Mouse (Mus musculus): ENCODE results near the gene Ppp6r1. TPM values are rescaled to one million over a fixed set of nuclear protein-coding genes. Genes with fewer than 3 reads are reported as not detected.

Gene Ppp6r1
- polyA plus RNA-seq, 1 experiment from 2014 or later: 10.2 TPM

DNA sequence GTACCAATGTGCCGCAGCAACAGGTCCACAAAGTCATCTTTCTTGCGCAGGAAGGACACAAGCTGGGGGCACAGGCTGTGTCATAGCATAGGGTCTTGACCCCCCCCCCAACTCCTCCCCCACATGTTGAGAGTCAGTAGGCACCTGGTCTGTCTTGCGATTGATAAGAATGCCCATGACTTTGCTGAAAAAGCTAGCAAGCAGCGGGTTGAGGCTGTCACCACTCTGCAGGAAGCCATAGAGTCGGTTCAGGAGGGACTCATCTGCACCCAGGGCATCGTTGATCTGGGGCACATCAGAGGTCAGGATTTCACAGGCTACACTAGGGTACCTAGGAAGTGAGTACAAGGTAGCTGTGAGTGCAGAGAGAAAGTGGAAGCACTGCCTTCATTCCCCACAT, 15.6 kb downstream of the Ppp6r1 start:
- Histone ChIP-seq H3K4me3 (ENCODE audit: low read depth, low read length) (no peak overlapping the region), H3K36me3 (ENCODE audit: control insufficient read depth, insufficient read depth, low read length) (peaks cover 57% of the 10 kb centered on the region), H3K27me3 (ENCODE audit: control insufficient read depth, insufficient read depth, low read length) (no peaks in the 10 kb centered on the region), H3K9ac (replicated peaks; ENCODE audit: low read depth, low read length) (no peak overlapping the region), H3K27ac (ENCODE audit: low read length) (no peak overlapping the region), H3K9me3 (ENCODE audit: control insufficient read depth, low read depth, low read length) (no peaks in the 10 kb centered on the region), H3K4me1 (ENCODE audit: control insufficient read depth, insufficient read depth, low read length) (no peaks in the 10 kb centered on the region), H3K4me2 (replicated peaks; ENCODE audit: low read depth, low read length) (no peak overlapping the region)
- no peak for ATAC-seq (ENCODE audit: insufficient number of reproducible peaks, insufficient read depth, low FRiP score, low read depth)
- WGBS: 91% methylated on average over 6 of the region's 6 CpGs

DNA sequence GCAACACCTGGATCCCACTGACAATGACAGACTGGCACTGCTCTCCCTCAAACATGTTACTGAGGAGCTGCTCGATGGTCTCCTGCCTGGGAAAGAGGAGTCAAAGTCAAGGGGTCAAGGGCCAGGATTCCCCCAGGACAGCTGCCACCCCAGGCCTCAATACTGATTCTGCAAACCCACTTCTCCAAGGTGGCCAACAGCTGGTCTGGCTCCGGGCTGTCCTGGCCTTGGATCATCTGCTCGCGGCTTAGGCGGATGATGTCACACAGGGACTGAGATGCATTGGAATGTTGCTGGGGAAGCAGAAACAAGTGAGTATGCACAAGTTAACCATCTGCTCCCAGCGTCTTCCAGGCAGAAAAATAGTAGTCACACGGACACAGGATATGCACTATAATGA, 16.9 kb downstream of the Ppp6r1 start:
- H3K4me3 ChIP-seq (ENCODE audit: low read depth, low read length): no peak overlapping the region
- WGBS: 74% methylated on average over 7 of the region's 7 CpGs
- H3K36me3 ChIP-seq (ENCODE audit: control insufficient read depth, insufficient read depth, low read length): peaks cover 65% of the 10 kb centered on the region
- H3K9me3 ChIP-seq (ENCODE audit: control insufficient read depth, low read depth, low read length): no peaks in the 10 kb centered on the region
- no peak overlapping the region for H3K27ac ChIP-seq (ENCODE audit: low read length)
- no peaks in the 10 kb centered on the region for H3K27me3 ChIP-seq (ENCODE audit: control insufficient read depth, insufficient read depth, low read length)
- no peaks in the 10 kb centered on the region for H3K4me1 ChIP-seq (ENCODE audit: control insufficient read depth, insufficient read depth, low read length)
- H3K9ac ChIP-seq (replicated peaks; ENCODE audit: low read depth, low read length): no peak overlapping the region
- H3K4me2 ChIP-seq (replicated peaks; ENCODE audit: low read depth, low read length): no peak overlapping the region
- ATAC-seq (ENCODE audit: insufficient number of reproducible peaks, insufficient read depth, low FRiP score, low read depth): no peak

DNA sequence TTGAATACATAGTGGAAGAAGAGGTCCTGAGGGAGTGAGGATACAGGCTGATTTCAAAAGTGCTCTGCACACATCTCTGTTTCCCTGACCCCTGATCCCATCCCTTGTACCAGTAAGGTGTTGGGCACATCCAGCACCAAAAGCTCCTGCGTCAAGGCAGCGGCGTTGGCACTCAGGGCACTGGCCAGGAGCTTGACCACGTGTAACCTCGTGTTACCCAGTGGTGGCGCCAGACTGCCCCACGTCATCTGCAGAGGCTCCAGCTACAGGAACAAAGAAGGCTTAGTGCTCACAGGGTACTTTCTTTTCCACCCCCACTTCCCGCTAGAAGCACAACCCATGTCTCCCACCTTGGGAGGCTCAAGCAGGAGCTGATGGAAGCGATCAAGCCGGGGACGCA, 17.7 kb downstream of the Ppp6r1 start:
- no peak for ATAC-seq (ENCODE audit: insufficient number of reproducible peaks, insufficient read depth, low FRiP score, low read depth)
- no peak overlapping the region for H3K4me3 ChIP-seq (ENCODE audit: low read depth, low read length)
- H3K27ac ChIP-seq (ENCODE audit: low read length): no peak overlapping the region
- H3K9me3 ChIP-seq (ENCODE audit: control insufficient read depth, low read depth, low read length): no peaks in the 10 kb centered on the region
- H3K4me1 ChIP-seq (ENCODE audit: control insufficient read depth, insufficient read depth, low read length): no peaks in the 10 kb centered on the region
- H3K9ac ChIP-seq (replicated peaks; ENCODE audit: low read depth, low read length): no peak overlapping the region
- WGBS: 82% methylated on average over 11 of the region's 11 CpGs
- H3K27me3 ChIP-seq (ENCODE audit: control insufficient read depth, insufficient read depth, low read length): no peaks in the 10 kb centered on the region
- H3K4me2 ChIP-seq (replicated peaks; ENCODE audit: low read depth, low read length): no peak overlapping the region
- H3K36me3 ChIP-seq (ENCODE audit: control insufficient read depth, insufficient read depth, low read length): peaks cover 61% of the 10 kb centered on the region

DNA sequence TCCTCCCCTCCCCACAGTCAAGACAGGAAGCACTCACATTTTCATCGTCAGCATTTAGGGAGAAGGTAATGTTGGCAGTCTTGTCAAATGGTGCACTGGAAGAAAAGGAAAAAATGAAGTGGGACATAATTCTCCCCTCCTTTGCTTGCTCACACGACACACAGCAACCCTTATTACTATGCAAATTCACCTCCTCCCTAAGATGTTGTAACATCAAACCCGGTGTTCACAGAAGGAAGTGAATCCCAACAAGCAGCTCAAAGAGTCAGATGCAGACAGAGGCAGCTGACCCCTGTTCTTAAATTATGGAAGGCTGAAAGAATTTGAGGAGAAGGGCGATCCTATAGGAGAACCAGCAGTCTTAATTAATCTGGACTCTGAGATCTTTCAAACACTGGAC, 22.6 kb downstream of the Ppp6r1 start:
- no peaks in the 10 kb centered on the region for H3K27me3 ChIP-seq (ENCODE audit: control insufficient read depth, insufficient read depth, low read length)
- H3K4me3 ChIP-seq (ENCODE audit: low read depth, low read length): no peak overlapping the region
- no peak for ATAC-seq (ENCODE audit: insufficient number of reproducible peaks, insufficient read depth, low FRiP score, low read depth)
- H3K27ac ChIP-seq (ENCODE audit: low read length): no peak overlapping the region
- H3K36me3 ChIP-seq (ENCODE audit: control insufficient read depth, insufficient read depth, low read length): peaks cover 66% of the 10 kb centered on the region
- WGBS: 82% methylated on average over 4 of the region's 4 CpGs
- H3K9ac ChIP-seq (replicated peaks; ENCODE audit: low read depth, low read length): no peak overlapping the region
- H3K4me1 ChIP-seq (ENCODE audit: control insufficient read depth, insufficient read depth, low read length): no peaks in the 10 kb centered on the region
- H3K4me2 ChIP-seq (replicated peaks; ENCODE audit: low read depth, low read length): no peak overlapping the region
- no peaks in the 10 kb centered on the region for H3K9me3 ChIP-seq (ENCODE audit: control insufficient read depth, low read depth, low read length)

DNA sequence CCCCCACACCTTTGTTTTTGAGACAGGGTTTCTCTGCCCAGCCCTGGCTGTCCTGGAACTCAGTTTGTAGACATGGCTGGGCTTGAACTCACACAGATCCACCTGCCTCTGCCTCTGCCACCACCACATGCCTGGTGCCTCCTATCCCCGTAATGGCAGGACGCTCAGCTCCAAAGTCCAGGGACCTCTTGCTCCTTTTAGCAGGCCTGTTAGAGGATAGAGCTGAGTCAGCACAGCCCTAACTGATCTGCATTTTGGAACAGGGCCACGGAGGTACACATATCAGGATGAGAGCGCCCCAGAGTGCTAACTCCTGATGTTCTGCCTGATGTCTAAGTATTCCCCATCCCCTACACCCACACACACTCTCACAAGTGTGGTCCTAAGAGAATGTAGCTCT, 27.8 kb downstream of the Ppp6r1 start, which contains the start of gene Tmem86b:
Tmem86b (minus strand) TSS at position 392 of the 400 bp plus-strand sequence.
- H3K27me3 ChIP-seq (ENCODE audit: control insufficient read depth, insufficient read depth, low read length): no peaks in the 10 kb centered on the region
- ATAC-seq (ENCODE audit: insufficient number of reproducible peaks, insufficient read depth, low FRiP score, low read depth): no peak
- H3K4me2 ChIP-seq (replicated peaks; ENCODE audit: low read depth, low read length): no peak within 1 kb of the TSS
- H3K4me1 ChIP-seq (ENCODE audit: control insufficient read depth, insufficient read depth, low read length): no peaks in the 10 kb centered on the region
- no peak within 1 kb of the TSS for H3K9ac ChIP-seq (replicated peaks; ENCODE audit: low read depth, low read length)
- 88% methylated on average over 4 of the region's 4 CpGs for WGBS
- H3K9me3 ChIP-seq (ENCODE audit: control insufficient read depth, low read depth, low read length): no peaks in the 10 kb centered on the region
- peaks cover 50% of the 10 kb centered on the region for H3K36me3 ChIP-seq (ENCODE audit: control insufficient read depth, insufficient read depth, low read length)
- no peak within 1 kb of the TSS for H3K4me3 ChIP-seq (ENCODE audit: low read depth, low read length)
- no peak within 1 kb of the TSS for H3K27ac ChIP-seq (ENCODE audit: low read length)

DNA sequence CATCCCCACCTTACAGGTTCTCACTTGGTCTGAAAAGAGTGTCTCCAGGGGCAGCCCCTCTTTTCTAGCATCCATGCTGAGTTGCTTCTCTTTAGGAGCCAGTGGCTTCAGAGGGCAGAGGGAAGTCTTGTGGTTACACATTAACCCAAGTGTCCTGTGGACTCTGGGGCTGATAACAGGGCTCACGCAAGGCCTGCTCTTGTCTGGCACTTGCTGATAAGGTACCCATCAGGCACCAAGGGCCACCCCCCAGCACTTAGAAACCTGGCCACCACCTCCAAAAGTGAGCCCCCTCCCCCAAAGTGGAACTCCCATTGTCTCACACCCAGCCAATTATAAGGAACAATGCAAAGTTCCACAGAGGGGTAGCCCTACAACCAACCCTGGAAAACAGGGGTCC, 28.6 kb downstream of the Ppp6r1 start:
- Histone ChIP-seq H3K4me3 (ENCODE audit: low read depth, low read length) (no peak overlapping the region), H3K9me3 (ENCODE audit: control insufficient read depth, low read depth, low read length) (no peaks in the 10 kb centered on the region), H3K36me3 (ENCODE audit: control insufficient read depth, insufficient read depth, low read length) (peaks cover 43% of the 10 kb centered on the region), H3K27me3 (ENCODE audit: control insufficient read depth, insufficient read depth, low read length) (no peaks in the 10 kb centered on the region), H3K27ac (ENCODE audit: low read length) (no peak overlapping the region), H3K4me2 (replicated peaks; ENCODE audit: low read depth, low read length) (no peak overlapping the region), H3K9ac (replicated peaks; ENCODE audit: low read depth, low read length) (no peak overlapping the region), H3K4me1 (ENCODE audit: control insufficient read depth, insufficient read depth, low read length) (no peaks in the 10 kb centered on the region)
- WGBS: 79% methylated on average over 1 of the region's 1 CpGs
- ATAC-seq (ENCODE audit: insufficient number of reproducible peaks, insufficient read depth, low FRiP score, low read depth): 0 out of 2 replicates have a peak, but pooled peaks have one; percentile 40

DNA sequence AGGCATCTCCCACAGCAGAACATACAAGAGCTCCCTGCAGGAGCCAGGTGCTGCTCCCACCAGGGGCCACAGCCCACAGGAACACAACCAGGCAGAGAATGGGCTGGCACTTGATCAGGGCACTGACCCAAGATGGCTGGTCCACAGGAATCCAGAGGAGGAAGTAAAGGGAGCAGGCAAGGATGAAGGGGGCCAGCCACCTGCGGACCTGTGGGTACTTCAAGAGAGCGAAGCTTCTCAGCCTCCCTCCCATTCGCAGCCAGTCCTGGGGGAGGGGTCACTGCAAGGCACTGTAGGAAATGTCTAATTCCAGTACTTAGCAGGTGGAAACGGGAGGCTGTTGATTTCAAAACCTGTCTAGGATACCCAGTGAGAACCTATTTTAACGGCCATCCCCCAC, 29.2 kb downstream of the Ppp6r1 start:
- Histone ChIP-seq H3K27me3 (ENCODE audit: control insufficient read depth, insufficient read depth, low read length) (no peaks in the 10 kb centered on the region), H3K9me3 (ENCODE audit: control insufficient read depth, low read depth, low read length) (no peaks in the 10 kb centered on the region), H3K36me3 (ENCODE audit: control insufficient read depth, insufficient read depth, low read length) (peaks cover 43% of the 10 kb centered on the region), H3K9ac (replicated peaks; ENCODE audit: low read depth, low read length) (no peak overlapping the region), H3K4me1 (ENCODE audit: control insufficient read depth, insufficient read depth, low read length) (no peaks in the 10 kb centered on the region), H3K27ac (ENCODE audit: low read length) (no peak overlapping the region), H3K4me2 (replicated peaks; ENCODE audit: low read depth, low read length) (no peak overlapping the region), H3K4me3 (ENCODE audit: low read depth, low read length) (no peak overlapping the region)
- WGBS: 80% methylated on average over 5 of the region's 5 CpGs
- ATAC-seq (ENCODE audit: insufficient number of reproducible peaks, insufficient read depth, low FRiP score, low read depth): no peak

DNA sequence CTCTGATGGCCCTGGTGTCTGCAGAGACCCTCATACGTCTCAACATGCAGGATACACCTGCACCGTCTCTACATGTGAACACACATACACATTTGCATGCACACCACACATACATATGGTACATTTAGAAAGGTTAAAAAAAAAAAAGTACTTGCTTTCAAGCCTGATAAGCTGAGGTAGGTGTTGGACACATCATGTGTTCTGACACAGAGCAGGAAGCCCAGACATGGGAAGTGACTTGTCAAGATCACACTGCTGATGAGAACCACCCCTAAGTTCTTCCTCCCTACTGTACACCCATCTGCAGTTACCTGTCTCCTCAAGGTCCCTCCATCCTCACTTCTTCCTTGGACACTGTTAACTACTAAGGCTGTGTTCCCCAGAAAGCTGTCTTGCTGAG, 32.9 kb downstream of the Ppp6r1 start:
- ATAC-seq (ENCODE audit: insufficient number of reproducible peaks, insufficient read depth, low FRiP score, low read depth): no peak
- peaks cover 12% of the 10 kb centered on the region for H3K36me3 ChIP-seq (ENCODE audit: control insufficient read depth, insufficient read depth, low read length)
- no peaks in the 10 kb centered on the region for H3K9me3 ChIP-seq (ENCODE audit: control insufficient read depth, low read depth, low read length)
- H3K4me3 ChIP-seq (ENCODE audit: low read depth, low read length): no peak overlapping the region
- H3K27ac ChIP-seq (ENCODE audit: low read length): no peak overlapping the region
- H3K9ac ChIP-seq (replicated peaks; ENCODE audit: low read depth, low read length): no peak overlapping the region
- H3K4me2 ChIP-seq (replicated peaks; ENCODE audit: low read depth, low read length): no peak overlapping the region
- H3K27me3 ChIP-seq (ENCODE audit: control insufficient read depth, insufficient read depth, low read length): no peaks in the 10 kb centered on the region
- 85% methylated on average over 2 of the region's 2 CpGs for WGBS
- no peaks in the 10 kb centered on the region for H3K4me1 ChIP-seq (ENCODE audit: control insufficient read depth, insufficient read depth, low read length)

DNA sequence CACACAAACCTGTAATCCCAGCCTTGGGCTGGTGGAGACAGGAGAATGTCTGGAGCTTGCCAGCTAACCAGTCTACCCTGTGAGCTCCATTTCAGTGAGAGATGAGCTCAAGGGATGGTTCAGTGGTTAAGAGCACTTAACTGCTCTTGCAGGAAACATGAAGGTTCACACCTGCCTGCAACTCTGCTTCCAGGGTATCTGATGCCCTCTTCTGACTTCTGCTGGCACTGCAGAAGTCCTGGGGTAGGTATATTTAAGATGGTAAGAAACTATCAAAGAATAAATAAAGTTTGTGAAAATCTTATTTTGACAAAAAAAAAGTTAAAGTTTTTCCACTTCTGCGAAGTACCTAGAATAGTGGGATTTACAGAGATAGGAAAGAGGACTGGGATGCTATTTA, 34.5 kb downstream of the Ppp6r1 start:
- H3K4me3 ChIP-seq (ENCODE audit: low read depth, low read length): no peak overlapping the region
- H3K4me1 ChIP-seq (ENCODE audit: control insufficient read depth, insufficient read depth, low read length): no peaks in the 10 kb centered on the region
- 62% methylated on average over 1 of the region's 1 CpGs for WGBS
- no peaks in the 10 kb centered on the region for H3K27me3 ChIP-seq (ENCODE audit: control insufficient read depth, insufficient read depth, low read length)
- no peak overlapping the region for H3K9ac ChIP-seq (replicated peaks; ENCODE audit: low read depth, low read length)
- H3K9me3 ChIP-seq (ENCODE audit: control insufficient read depth, low read depth, low read length): no peaks in the 10 kb centered on the region
- ATAC-seq (ENCODE audit: insufficient number of reproducible peaks, insufficient read depth, low FRiP score, low read depth): no peak
- H3K27ac ChIP-seq (ENCODE audit: low read length): no peak overlapping the region
- H3K36me3 ChIP-seq (ENCODE audit: control insufficient read depth, insufficient read depth, low read length): peaks cover 6% of the 10 kb centered on the region; the same call in 1 of the 2 replicates
- H3K4me2 ChIP-seq (replicated peaks; ENCODE audit: low read depth, low read length): no peak overlapping the region

All from stomach, embryonic 14.5 days (tissue).